Mouse (Mus musculus) hindbrain, postnatal 0 days (tissue): ENCODE results near the gene E4f1. TPM values are rescaled to one million over a fixed set of nuclear protein-coding genes. Genes with fewer than 3 reads are reported as not detected.
A peak's percentile ranks its signal among the peaks of the same experiment; 100 is the strongest.

Source experiments
- ATAC-seq: fragments of 200-750 bp; cut with Nextera tagmentation; 2 replicates; pipeline ENCODE4 v1.8.0; 2017; ENCODE audit warnings: mild to moderate bottlenecking, moderate TSS enrichment, moderate library complexity
- DNase-seq: peaks from one replicate; pipeline ENCODE4 v3.0.0-alpha.2; 2015; ENCODE audit warnings: low spot score
- H3K27ac ChIP-seq: fragments of 300-500 bp; sonication (generic); 2 replicates; pipeline ENCODE4 v1.5.1; 2014; ENCODE audit warnings: mild to moderate bottlenecking
- H3K27me3 ChIP-seq: fragments of 300-500 bp; sonication (generic); 2 replicates; pipeline ENCODE4 v1.6.1; 2014; ENCODE audit warnings: low read length, mixed read lengths; ENCODE audit not compliant: insufficient read depth
- H3K36me3 ChIP-seq: fragments of 300-500 bp; sonication (generic); 2 replicates; pipeline ENCODE4 v1.6.1; 2014; ENCODE audit warnings: low read length, mixed read lengths; ENCODE audit not compliant: insufficient read depth
- H3K4me1 ChIP-seq: fragments of 300-500 bp; sonication (generic); 2 replicates; pipeline ENCODE4 v1.6.1; 2014; ENCODE audit warnings: antibody characterized with exemption, low read length, mixed read lengths; ENCODE audit not compliant: insufficient read depth
- H3K4me2 ChIP-seq: fragments of 300-500 bp; sonication (generic); 2 replicates; pipeline ENCODE4 v1.6.1; 2014; ENCODE audit warnings: low read depth, mild to moderate bottlenecking, low read length, moderate library complexity, mixed read lengths
- H3K4me3 ChIP-seq: fragments of 300-500 bp; sonication (generic); 2 replicates; pipeline ENCODE4 v1.5.1; 2014; ENCODE audit warnings: low read length
- H3K9ac ChIP-seq: fragments of 300-500 bp; sonication (generic); replicated peaks from 2 replicates; pipeline ENCODE4 v1.6.1; 2014; ENCODE audit warnings: mild to moderate bottlenecking, low read length, moderate library complexity, mixed read lengths
- H3K9me3 ChIP-seq: fragments of 300-500 bp; sonication (generic); 2 replicates; pipeline ENCODE4 v1.6.1; 2016; ENCODE audit warnings: low read length, mixed read lengths
- CTCF ChIP-seq: IDR thresholded peaks from 2 replicates; pipeline ENCODE4 v1.5.1; 2016; ENCODE audit warnings: antibody characterized with exemption, control low read depth, low read depth
- WGBS: fragments of 180-500 bp; shearing (Covaris S2); extraction: QIAGEN DNeasy Blood & Tissue Kit; methylation state at CpG from one replicate; pipeline ENCODE4 v1.1.7; 2014; 5-methylcytosine and 5-hydroxymethylcytosine counted together
- polyA plus RNA-seq: library from polyadenylated mRNA; unstranded; fragments of >200 nt; fragmentation: Nextera tagmentation; extraction: Ambion mirVana; gene quantifications from 2 replicates; pipeline ENCODE4 v1.2.1, GENCODE M21; 2015
- total RNA-seq: library from RNA; depleted of rRNA; stranded (reverse); fragments of >200 nt; gene quantifications from 2 replicates; pipeline ENCODE4 v1.2.3, GENCODE M21; 2014

Gene E4f1
- total and polyA plus RNA-seq, 2 experiments from 2014 or later, result 28.0 to 32.4 TPM

DNA sequence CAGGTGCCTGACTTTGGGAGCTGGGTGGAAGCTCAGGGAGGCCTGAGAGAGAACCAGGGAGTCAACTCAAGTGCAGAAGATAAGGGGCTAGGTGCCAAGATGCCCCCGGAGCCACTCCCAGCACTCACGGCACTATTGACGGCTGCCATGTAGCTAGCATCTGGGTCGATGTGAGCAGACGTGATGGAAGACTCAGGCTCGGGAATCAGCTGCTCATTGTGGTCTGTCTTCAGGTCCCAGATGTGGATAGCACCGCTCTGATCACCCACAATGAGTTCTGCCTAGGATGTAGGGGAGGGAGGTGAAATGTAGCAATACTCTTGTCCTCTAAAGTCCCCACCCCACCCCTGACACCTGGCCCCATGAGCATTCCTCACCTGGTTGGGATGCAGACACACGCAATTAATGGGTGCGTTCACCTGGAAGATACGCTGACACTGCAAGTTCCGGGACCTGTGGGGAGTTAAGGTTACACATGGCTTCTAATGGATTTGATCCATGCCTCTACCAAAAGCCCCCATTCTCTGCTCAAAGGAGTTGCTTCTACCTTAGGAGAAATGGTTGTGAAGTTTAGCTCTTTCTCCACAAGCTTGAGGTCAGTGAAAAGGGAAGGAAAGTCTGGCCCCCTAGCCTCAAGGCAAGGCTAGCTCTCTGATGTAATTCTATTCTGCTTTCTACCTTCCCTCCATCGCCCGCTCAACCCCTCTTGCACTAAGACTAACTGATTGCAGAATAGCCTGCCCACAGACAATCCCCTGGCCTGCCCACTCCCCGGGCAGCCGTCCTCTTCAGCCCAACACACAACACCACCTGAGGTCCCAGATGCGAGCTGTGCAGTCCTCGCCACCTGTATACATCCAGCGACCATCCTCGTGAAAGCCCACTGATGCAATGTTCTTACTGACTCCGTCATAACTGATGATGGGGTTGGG is 7.2 kb upstream of the E4f1 start:
- no peak overlapping the region for H3K4me3 ChIP-seq
- H3K27ac ChIP-seq, result peak overlapping the region; percentile 1; the same call in 1 of the 2 replicates
- peaks cover 30% of the 10 kb centered on the region for H3K36me3 ChIP-seq
- DNase-seq, result no peak
- peak overlapping the region; percentile 69 for H3K4me2 ChIP-seq
- ATAC-seq, result no peak
- peaks cover 15% of the 10 kb centered on the region for H3K4me1 ChIP-seq
- TF ChIP-seq CTCF, result no peak
- WGBS, result 89% methylated on average over 20 of the region's 20 CpGs
- no peak overlapping the region; the same call in 1 of the 2 replicates for H3K9ac ChIP-seq
- no peaks in the 10 kb centered on the region for H3K9me3 ChIP-seq
- H3K27me3 ChIP-seq, result no peaks in the 10 kb centered on the region

DNA sequence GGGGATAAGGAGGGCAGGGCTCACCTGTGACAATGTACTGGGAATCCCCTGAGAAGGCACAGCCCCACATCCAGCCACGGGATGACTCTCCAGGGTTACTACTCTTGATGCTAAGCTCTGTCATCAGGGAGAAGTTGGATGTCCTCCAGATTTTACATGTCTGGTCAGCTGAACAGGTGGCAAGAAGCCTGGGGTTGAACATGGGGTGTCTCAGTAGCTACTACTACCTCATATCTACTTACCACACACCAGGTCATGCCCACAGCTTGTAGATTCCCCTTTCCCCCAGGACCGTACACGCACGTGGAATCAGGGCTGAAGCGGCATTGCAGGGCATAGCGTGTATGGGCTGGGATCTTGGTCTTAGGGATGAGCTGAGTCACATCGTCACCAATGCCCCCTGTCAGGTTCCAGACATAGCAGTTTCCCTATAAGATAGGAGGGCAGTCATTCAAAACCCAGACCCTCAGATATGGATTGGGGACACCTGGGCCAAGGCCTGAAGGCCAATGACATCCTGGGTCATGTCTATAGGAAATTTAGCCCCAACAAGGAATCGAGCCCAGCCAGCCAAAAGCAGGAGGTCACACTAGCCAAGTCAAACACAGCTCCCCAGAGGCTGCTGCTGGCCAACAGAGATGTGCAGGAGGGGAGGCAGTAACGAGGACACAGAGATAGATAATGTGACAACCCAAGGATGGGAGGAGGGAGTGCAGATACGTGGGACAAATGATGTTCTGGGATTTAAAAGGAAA is 6.1 kb upstream of the E4f1 start:
- no peak for DNase-seq
- no peak for TF ChIP-seq CTCF
- Histone ChIP-seq H3K4me1 (peaks cover 25% of the 10 kb centered on the region), H3K27ac (no peak overlapping the region), H3K9me3 (no peaks in the 10 kb centered on the region), H3K36me3 (peaks cover 30% of the 10 kb centered on the region), H3K27me3 (no peaks in the 10 kb centered on the region), H3K9ac (no peak overlapping the region), H3K4me2 (no peak overlapping the region), H3K4me3 (no peak overlapping the region)
- no peak for ATAC-seq
- WGBS, result 91% methylated on average over 10 of the region's 10 CpGs

DNA sequence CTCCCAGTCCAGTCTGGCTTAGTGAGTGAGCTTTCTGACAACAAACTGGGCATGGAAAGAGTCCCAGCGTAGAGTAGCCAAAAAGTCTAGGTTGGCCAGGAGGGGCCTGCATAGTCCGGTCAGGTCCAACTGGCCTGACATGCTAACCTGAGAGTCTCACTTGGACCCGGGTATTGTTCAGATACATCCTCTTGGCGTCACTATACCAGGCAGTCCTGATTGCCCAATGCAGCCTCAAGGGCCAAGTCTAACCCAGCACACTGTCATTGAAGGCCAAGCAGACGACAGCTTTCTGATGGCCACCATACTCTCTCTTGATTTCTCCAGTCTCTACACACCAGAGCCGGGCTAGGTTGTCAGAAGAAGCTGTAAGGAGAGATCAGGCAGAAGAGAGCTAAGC is 5.5 kb upstream of the E4f1 start:
- H3K4me2 ChIP-seq, result no peak overlapping the region
- no peak for TF ChIP-seq CTCF
- H3K9me3 ChIP-seq, result no peaks in the 10 kb centered on the region
- WGBS, result 94% methylated on average over 6 of the region's 6 CpGs
- peaks cover 30% of the 10 kb centered on the region for H3K36me3 ChIP-seq
- peaks cover 25% of the 10 kb centered on the region for H3K4me1 ChIP-seq
- peak overlapping the region; percentile 71; the same call in 1 of the 2 replicates for H3K27ac ChIP-seq
- H3K9ac ChIP-seq, result no peak overlapping the region
- ATAC-seq (no peak), DNase-seq (no peak)
- H3K4me3 ChIP-seq, result no peak overlapping the region
- H3K27me3 ChIP-seq, result no peaks in the 10 kb centered on the region

GRCm38 (mm10) chr17:24474557-24474956 is 4.4 kb upstream of the E4f1 start:
- DNase-seq, result peak; percentile 49
- H3K36me3 ChIP-seq, result peaks cover 30% of the 10 kb centered on the region
- peak overlapping the region; percentile 71 for H3K27ac ChIP-seq
- H3K27me3 ChIP-seq, result no peaks in the 10 kb centered on the region
- ATAC-seq, result no peak
- 0 out of 2 replicates have a peak overlapping the region, but pooled peaks have one; percentile 25 for H3K9ac ChIP-seq
- H3K4me1 ChIP-seq, result peaks cover 25% of the 10 kb centered on the region
- TF ChIP-seq CTCF, result no peak
- H3K4me2 ChIP-seq, result no peak overlapping the region
- WGBS, result 75% methylated on average over 5 of the region's 5 CpGs
- no peaks in the 10 kb centered on the region for H3K9me3 ChIP-seq
- no peak overlapping the region for H3K4me3 ChIP-seq

DNA sequence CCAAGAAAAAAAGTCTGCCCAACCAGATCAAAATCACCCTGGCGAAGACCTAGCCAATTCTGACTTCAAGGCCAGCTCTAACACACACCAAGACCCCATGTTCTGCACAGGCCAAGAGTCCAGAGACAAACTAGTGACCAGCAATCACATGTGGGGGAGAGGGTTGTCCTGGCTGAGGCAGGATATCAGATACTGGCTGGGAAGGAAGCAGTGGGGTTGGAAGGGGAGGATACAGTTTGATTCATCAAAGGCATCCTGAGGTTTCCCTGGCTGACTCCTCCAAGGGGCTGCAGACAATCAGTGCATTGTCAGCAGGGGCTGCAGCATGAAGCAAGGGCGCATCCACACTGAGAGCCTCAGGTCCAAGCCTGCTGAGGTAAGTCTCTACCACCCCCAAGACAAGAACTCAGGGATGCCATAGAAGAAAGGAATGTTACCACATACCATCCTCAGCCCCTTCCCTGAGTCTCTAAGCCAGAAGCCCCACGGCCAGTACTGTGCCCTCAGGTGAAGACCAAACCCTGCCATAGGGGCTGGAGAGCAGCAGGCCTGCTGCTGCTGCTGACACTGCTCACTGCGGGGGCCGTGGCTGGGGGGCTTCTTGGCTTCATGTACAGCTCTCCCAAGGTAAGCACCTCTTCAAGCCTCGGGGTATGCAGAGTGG is 3.6 kb upstream of the E4f1 start, which contains the start of gene Bricd5:
TSS of gene Bricd5 (plus strand) at position 273 of the 664 bp plus-strand sequence.
- Histone ChIP-seq H3K27ac (peak within 1 kb of the TSS; percentile 71), H3K4me3 (no peak within 1 kb of the TSS), H3K4me2 (peak within 1 kb of the TSS; percentile 97), H3K4me1 (peaks cover 25% of the 10 kb centered on the region), H3K9me3 (no peaks in the 10 kb centered on the region), H3K27me3 (no peaks in the 10 kb centered on the region), H3K9ac (0 out of 2 replicates have a peak within 1 kb of the TSS, but pooled peaks have one; percentile 25), H3K36me3 (peaks cover 30% of the 10 kb centered on the region)
- DNase-seq (no peak), ATAC-seq (no peak)
- WGBS, result 74% methylated on average over 6 of the region's 6 CpGs
- no peak for TF ChIP-seq CTCF

- H3K4me2 ChIP-seq, result peak overlapping the region; percentile 97
- H3K27ac ChIP-seq, result no peak overlapping the region; the same call in 1 of the 2 replicates
- peaks cover 18% of the 10 kb centered on the region for H3K4me1 ChIP-seq
- no peaks in the 10 kb centered on the region for H3K9me3 ChIP-seq
- H3K4me3 ChIP-seq, result 0 out of 2 replicates have a peak overlapping the region, but pooled peaks have one; percentile 79
- 69% methylated on average over 4 of the region's 4 CpGs for WGBS
- ATAC-seq (no peak), DNase-seq (peak; percentile 59)
- H3K9ac ChIP-seq, result no peak overlapping the region
- H3K36me3 ChIP-seq, result peaks cover 30% of the 10 kb centered on the region
- TF ChIP-seq CTCF, result no peak
- H3K27me3 ChIP-seq, result no peaks in the 10 kb centered on the region
These were observed 2.4 kb upstream of the E4f1 start for GRCm38 (mm10) chr17:24472512-24472911.
